Mouse (Mus musculus) heart, embryonic 11.5 days (tissue): ENCODE results near the gene Psap. TPM values are rescaled to one million over a fixed set of nuclear protein-coding genes. Genes with fewer than 3 reads are reported as not detected.

ENCODE experiments used
- ATAC-seq: fragments of 200-750 bp; cut with Nextera tagmentation; replicated peaks from 2 replicates; pipeline ENCODE4 v1.8.0; 2017; ENCODE audit warnings: moderate library complexity; ENCODE audit not compliant: insufficient number of reproducible peaks, low FRiP score, low TSS enrichment
- H3K27ac ChIP-seq: fragments of 300-500 bp; sonication (generic); 2 replicates; pipeline ENCODE4 v1.5.1; 2014; ENCODE audit warnings: mild to moderate bottlenecking, low read depth, low read length
- H3K27me3 ChIP-seq: fragments of 300-500 bp; sonication (generic); 2 replicates; pipeline ENCODE4 v1.6.1; 2014; ENCODE audit warnings: mild to moderate bottlenecking, low read length, mixed read lengths; ENCODE audit not compliant: control insufficient read depth, insufficient read depth
- H3K36me3 ChIP-seq: fragments of 300-500 bp; sonication (generic); 2 replicates; pipeline ENCODE4 v1.6.1; 2014; ENCODE audit warnings: mild to moderate bottlenecking, low read length, moderate library complexity, mixed read lengths; ENCODE audit not compliant: control insufficient read depth, insufficient read depth
- H3K4me1 ChIP-seq: fragments of 300-500 bp; sonication (generic); 2 replicates; pipeline ENCODE4 v1.6.1; 2014; ENCODE audit warnings: low read length; ENCODE audit not compliant: control insufficient read depth, insufficient read depth
- H3K4me2 ChIP-seq: fragments of 300-500 bp; sonication (generic); 2 replicates; pipeline ENCODE4 v1.6.1; 2014; ENCODE audit warnings: mild to moderate bottlenecking, moderate library complexity
- H3K4me3 ChIP-seq: fragments of 300-500 bp; sonication (generic); 2 replicates; pipeline ENCODE4 v1.5.1; 2014; ENCODE audit warnings: low read depth, low read length
- H3K9ac ChIP-seq: fragments of 300-500 bp; sonication (generic); 2 replicates; pipeline ENCODE4 v1.6.1; 2014; ENCODE audit warnings: mild to moderate bottlenecking, low read depth, low read length, moderate library complexity
- H3K9me3 ChIP-seq: fragments of 300-500 bp; sonication (generic); replicated peaks from 2 replicates; pipeline ENCODE4 v1.6.1; 2016; ENCODE audit warnings: low read length; ENCODE audit not compliant: control insufficient read depth
- WGBS: fragments of 180-500 bp; shearing (Covaris S2); extraction: QIAGEN DNeasy Blood & Tissue Kit; methylation state at CpG from one replicate; pipeline ENCODE4 v1.1.7; 2014; ENCODE audit not compliant: insufficient replicate concordance; 5-methylcytosine and 5-hydroxymethylcytosine counted together
- polyA plus RNA-seq: library from polyadenylated mRNA; unstranded; fragments of >200 nt; fragmentation: Nextera tagmentation; extraction: Ambion mirVana; gene quantifications from 2 replicates; pipeline ENCODE4 v1.2.1, GENCODE M21; 2014

Psap gene
- polyA plus RNA-seq, 1 experiment from 2014 or later: 68.5 TPM

DNA sequence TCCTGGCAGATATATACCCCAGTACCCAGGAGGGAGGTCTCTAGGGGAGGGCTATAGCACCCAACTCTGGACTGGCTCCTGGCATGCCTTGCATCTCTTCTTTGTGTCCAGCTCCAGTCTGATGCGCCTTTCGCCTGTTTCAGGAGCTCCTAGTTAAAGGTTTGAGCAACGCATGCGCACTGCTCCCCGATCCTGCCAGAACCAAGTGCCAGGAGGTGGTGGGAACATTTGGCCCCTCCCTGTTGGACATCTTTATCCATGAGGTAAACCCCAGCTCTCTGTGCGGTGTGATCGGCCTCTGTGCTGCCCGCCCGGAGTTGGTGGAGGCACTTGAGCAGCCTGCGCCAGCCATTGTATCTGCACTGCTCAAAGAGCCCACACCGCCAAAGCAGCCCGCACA is 22.2 kb downstream of the Psap start:
- no peak for ATAC-seq
- Histone ChIP-seq H3K27ac (no peak overlapping the region), H3K27me3 (no peaks in the 10 kb centered on the region), H3K36me3 (peaks cover 27% of the 10 kb centered on the region), H3K4me2 (no peak overlapping the region), H3K9me3 (no peaks in the 10 kb centered on the region), H3K4me1 (no peaks in the 10 kb centered on the region), H3K4me3 (no peak overlapping the region), H3K9ac (no peak overlapping the region)
- WGBS: 95% methylated on average over 12 of the region's 12 CpGs

DNA sequence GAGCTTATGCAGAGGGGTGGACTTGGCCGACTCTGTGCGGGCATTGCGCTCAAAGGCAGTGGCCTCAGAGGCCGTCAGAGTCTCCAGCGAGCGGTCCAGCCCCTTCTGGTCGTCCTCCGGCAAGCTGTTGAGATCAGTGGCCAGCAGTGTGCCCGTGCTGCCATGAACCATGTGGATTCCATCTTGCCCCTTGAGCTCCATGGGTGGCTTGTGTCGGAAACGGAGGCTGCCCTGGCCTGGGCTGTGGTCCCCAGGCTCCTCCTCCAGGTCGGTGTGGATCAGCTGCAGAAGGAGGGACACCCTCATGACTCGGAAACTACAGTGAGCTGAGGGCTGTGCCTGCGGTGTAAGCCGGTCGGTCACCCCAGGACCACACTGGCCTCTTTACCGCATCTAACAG is 26.0 kb downstream of the Psap start:
- WGBS: 82% methylated on average over 17 of the region's 17 CpGs
- H3K9me3 ChIP-seq: no peaks in the 10 kb centered on the region
- no peak overlapping the region for H3K27ac ChIP-seq
- peaks cover 24% of the 10 kb centered on the region for H3K36me3 ChIP-seq
- no peak for ATAC-seq
- no peak overlapping the region for H3K9ac ChIP-seq
- H3K4me1 ChIP-seq: no peaks in the 10 kb centered on the region; the same call in 1 of the 2 replicates
- H3K4me2 ChIP-seq: no peak overlapping the region
- no peak overlapping the region for H3K4me3 ChIP-seq
- no peaks in the 10 kb centered on the region for H3K27me3 ChIP-seq

DNA sequence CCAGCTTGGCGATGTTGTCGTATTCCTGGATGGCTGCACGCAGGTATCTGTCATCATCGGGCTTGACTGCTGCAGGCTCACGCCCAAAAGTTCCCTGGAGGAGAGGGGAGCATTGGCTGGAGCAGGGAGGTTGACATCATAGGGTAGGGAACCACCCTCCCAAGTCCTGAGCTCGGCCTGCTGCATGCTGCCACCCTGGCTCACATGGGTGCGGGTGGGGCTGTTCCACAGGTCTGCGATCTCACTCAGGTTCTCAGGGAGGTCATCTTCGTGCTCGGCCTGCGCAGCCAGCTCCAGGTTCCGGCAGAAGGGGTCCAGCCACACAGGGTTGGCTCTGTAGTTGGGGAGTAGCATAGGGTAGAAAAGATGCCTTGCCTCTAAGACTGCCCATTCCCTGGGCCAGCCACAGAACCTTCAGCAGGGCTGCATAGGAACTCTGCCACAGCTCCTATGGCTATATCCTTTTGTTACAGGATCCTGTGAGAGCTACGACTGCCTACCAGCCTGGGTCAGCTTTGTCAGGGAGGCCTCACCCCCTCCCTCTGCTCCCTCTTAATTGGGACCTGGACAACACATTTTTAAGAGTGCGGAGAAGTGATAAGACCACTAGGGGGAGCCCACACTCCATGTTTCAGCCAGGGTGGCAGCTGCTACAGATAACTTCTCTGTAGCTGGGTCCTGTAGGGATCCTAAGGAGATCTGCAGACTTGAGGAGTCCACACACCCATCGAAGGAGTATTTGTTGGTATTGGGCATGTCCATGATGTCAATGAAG is 27.6 kb downstream of the Psap start:
- Histone ChIP-seq H3K4me3 (no peak overlapping the region), H3K9ac (no peak overlapping the region), H3K36me3 (peaks cover 13% of the 10 kb centered on the region), H3K4me1 (no peaks in the 10 kb centered on the region; the same call in 1 of the 2 replicates), H3K27ac (no peak overlapping the region), H3K4me2 (no peak overlapping the region), H3K27me3 (no peaks in the 10 kb centered on the region), H3K9me3 (no peaks in the 10 kb centered on the region)
- ATAC-seq: peak; percentile 40; the same call in 1 of the 2 replicates
- WGBS: 62% methylated on average over 15 of the region's 15 CpGs

DNA sequence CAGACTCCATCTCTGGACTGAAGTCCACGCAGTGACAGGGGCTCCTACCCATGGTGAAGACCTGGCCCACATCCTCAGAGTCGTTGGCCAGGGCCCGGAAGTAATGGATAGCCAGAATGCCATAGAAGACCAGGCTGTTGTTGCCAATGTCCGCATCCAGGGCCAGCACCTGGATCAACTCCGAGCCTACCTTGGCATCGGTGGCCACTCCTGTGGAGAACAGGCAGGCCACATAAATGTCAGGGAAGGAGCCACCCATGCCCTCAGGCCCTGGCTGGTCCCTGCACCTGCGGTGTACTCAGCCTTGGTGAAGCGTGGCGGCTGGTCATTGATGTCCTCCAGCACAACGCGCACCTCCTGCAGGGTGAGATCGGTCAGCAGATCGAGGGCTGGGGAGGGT is 33.2 kb downstream of the Psap start:
- Histone ChIP-seq H3K27me3 (no peaks in the 10 kb centered on the region), H3K4me3 (no peak overlapping the region), H3K4me1 (no peaks in the 10 kb centered on the region), H3K4me2 (no peak overlapping the region), H3K9ac (no peak overlapping the region), H3K36me3 (no peaks in the 10 kb centered on the region), H3K9me3 (no peaks in the 10 kb centered on the region), H3K27ac (no peak overlapping the region)
- 86% methylated on average over 13 of the region's 13 CpGs for WGBS
- no peak for ATAC-seq

DNA sequence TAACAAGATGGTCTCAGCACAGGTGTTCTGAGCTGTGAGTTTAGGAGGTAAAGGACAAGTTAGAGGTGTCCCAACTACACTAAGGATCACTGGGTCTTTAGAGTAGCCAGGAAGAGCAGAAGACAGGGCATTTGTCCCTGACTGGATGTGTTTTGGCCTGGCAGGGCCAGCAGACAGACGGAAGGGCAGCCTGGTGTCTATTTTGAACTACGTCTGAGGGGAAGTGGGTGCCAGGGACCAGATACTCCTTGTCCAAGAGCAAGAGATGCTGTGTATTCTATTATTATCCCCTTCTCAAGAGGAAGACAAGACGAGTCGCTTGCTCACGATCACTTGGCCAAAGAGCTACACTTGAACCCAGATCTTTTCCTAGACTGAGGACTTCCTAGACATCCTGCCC is 36.2 kb downstream of the Psap start:
- Histone ChIP-seq H3K27ac (no peak overlapping the region), H3K9me3 (no peaks in the 10 kb centered on the region), H3K9ac (no peak overlapping the region), H3K4me3 (no peak overlapping the region), H3K36me3 (no peaks in the 10 kb centered on the region), H3K27me3 (no peaks in the 10 kb centered on the region), H3K4me1 (no peaks in the 10 kb centered on the region), H3K4me2 (no peak overlapping the region)
- no peak for ATAC-seq
- 68% methylated on average over 5 of the region's 5 CpGs for WGBS

DNA sequence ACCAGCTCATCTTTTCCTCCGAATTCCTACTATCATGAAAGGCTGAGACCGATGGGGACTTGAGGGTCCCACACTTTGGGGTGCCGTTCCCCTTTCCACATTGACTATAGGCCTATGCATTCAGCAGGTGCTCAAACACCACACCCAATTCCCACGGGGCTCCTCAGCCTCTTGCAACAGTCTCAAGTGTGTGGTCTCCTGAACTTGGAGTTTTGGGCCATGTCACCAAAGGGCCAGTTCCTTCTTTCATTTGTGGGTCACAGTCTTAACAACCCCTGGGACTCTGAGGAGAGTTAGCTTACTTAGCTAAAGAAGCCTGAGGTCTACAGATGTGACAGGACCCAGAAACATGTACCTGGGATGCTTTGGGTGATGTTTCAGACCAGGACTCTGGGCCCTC is 38.7 kb downstream of the Psap start:
- H3K36me3 ChIP-seq: no peaks in the 10 kb centered on the region
- H3K9me3 ChIP-seq: no peaks in the 10 kb centered on the region; the same call in 1 of the 2 replicates
- no peak overlapping the region for H3K27ac ChIP-seq
- H3K9ac ChIP-seq: no peak overlapping the region
- H3K4me3 ChIP-seq: no peak overlapping the region
- H3K27me3 ChIP-seq: no peaks in the 10 kb centered on the region
- ATAC-seq: no peak
- WGBS: 77% methylated on average over 4 of the region's 4 CpGs
- no peaks in the 10 kb centered on the region for H3K4me1 ChIP-seq
- H3K4me2 ChIP-seq: no peak overlapping the region

DNA sequence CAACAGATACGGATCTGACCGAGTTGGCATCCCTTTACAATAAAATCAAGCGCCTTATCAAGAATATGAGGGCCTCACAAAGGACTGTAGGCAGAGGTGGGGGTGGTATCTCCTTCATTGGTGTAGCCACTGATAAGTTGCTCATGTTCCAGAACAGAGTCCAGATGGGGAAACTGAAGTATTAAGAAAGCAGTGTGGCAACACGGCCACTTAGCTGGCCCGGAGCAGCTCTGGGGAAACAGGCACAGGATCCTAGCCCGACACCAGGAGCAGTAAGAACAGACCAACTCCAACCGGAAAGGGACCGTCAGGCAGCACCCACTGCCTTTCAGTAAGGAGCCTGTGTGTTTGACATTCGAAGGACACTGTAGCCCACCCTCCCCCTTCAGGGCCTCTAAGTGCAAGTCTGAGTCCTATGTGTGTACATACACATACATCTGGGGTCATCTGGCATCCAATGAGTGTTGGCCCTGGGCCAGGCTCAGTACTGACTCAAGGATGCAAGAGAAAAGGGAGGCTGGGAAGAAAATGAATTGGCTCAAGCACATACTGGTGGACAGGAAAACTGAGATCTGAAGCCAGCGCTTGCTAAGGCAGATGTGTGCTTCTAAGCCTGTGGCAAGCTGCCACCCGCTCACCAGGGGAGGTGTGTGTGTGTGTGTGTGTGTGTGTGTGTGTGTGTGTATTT is 51.7 kb downstream of the Psap start:
- 69% methylated on average over 11 of the region's 11 CpGs for WGBS
- no peaks in the 10 kb centered on the region for H3K27me3 ChIP-seq
- peaks cover 6% of the 10 kb centered on the region; the same call in 1 of the 2 replicates for H3K4me1 ChIP-seq
- H3K36me3 ChIP-seq: no peaks in the 10 kb centered on the region
- no peak for ATAC-seq
- H3K9ac ChIP-seq: no peak overlapping the region
- H3K9me3 ChIP-seq: no peaks in the 10 kb centered on the region
- H3K4me3 ChIP-seq: no peak overlapping the region
- H3K27ac ChIP-seq: no peak overlapping the region
- no peak overlapping the region for H3K4me2 ChIP-seq

DNA sequence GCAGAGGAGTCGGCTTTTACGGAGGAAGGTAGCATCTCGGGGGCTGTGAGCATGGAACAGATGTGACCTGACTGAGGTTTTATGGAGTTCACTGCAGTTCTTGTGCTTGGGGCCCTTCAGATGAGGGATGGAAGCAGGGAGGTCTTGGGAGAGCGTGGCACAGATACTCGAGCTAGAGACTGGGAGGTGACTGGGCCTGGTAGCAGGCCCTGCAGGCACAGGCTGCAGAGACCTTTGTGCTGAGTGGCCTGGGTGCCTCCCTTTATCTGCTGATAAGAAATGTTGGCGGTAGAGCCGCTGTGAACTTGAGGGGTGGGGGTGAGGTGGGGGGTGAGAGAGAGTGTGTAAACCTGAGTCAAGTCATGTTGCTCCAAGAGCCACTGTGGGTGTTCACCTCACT is 57.2 kb downstream of the Psap start:
- Histone ChIP-seq H3K27ac (no peak overlapping the region), H3K9me3 (no peaks in the 10 kb centered on the region), H3K27me3 (no peaks in the 10 kb centered on the region), H3K36me3 (no peaks in the 10 kb centered on the region), H3K4me1 (peaks cover 6% of the 10 kb centered on the region; the same call in 1 of the 2 replicates), H3K4me3 (no peak overlapping the region), H3K4me2 (no peak overlapping the region), H3K9ac (no peak overlapping the region)
- no peak for ATAC-seq
- 45% methylated on average over 7 of the region's 7 CpGs for WGBS
